Mouse (Mus musculus) layer of hippocampus, adult 2 months (tissue): Measurements from ENCODE around the gene Gm7029. TPM values are rescaled to one million over a fixed set of nuclear protein-coding genes. Genes with fewer than 3 reads are reported as not detected.
A peak's percentile ranks its signal among the peaks of the same experiment; 100 is the strongest.
"Not testable (repeated sequence)": the region's sequence is repeated elsewhere in the genome, so short reads cannot be mapped to it uniquely, and the experiment has no call there.

Source experiments
- DNase-seq, 2 experiments: peaks; one replicate each; pipeline ENCODE4 v3.0.0; 2022; ENCODE audit warnings: low spot score in 2 of 2
- H3K27ac ChIP-seq: fragments of 200-600 bp; 2 replicates; pipeline ENCODE4 v1.8.1; 2022
- H3K4me3 ChIP-seq: fragments of 200-600 bp; 2 replicates; pipeline ENCODE4 v1.8.1; 2022; ENCODE audit warnings: mild to moderate bottlenecking
- CTCF ChIP-seq: fragments of 200-600 bp; conservative IDR thresholded peaks from 2 replicates; pipeline ENCODE4 v1.8.1; 2022; ENCODE audit warnings: antibody characterized with exemption, mild to moderate bottlenecking, moderate library complexity
- total RNA-seq, 2 experiments: library from RNA; stranded (reverse); gene quantifications; 2 replicates each; pipeline ENCODE4 v1.2.3; 2021

The Gm7029 gene
- total RNA-seq, 2 experiments from 2014 or later = not detected

GRCm38 (mm10) chr17:33865330-33866030 lies 8.2 kb upstream of the Gm7029 start:
- Histone ChIP-seq H3K4me3 (no peak overlapping the region), H3K27ac (no peak overlapping the region)
- peak; percentile 83 for TF ChIP-seq CTCF
- peak; percentile 69 to 85 for DNase-seq

GRCm38 (mm10) chr17:33874411-33874810 lies 774 bp downstream of the Gm7029 start:
- H3K27ac ChIP-seq = no peak overlapping the region
- H3K4me3 ChIP-seq = no peak overlapping the region
- no peak for TF ChIP-seq CTCF
- DNase-seq = no peak

GRCm38 (mm10) chr17:33875797-33876196 lies 2.2 kb downstream of the Gm7029 start:
- DNase-seq, H3K4me3 ChIP-seq, H3K27ac ChIP-seq: not testable (repeated sequence)
- TF ChIP-seq CTCF = peak; percentile 55

GRCm38 (mm10) chr17:33884320-33884719 lies 10.7 kb downstream of the Gm7029 start:
- H3K27ac ChIP-seq, DNase-seq, H3K4me3 ChIP-seq: not testable (repeated sequence)

- H3K4me3 ChIP-seq, DNase-seq, H3K27ac ChIP-seq: not testable (repeated sequence)
Observed at GRCm38 (mm10) chr17:33887802-33888201, 14.2 kb downstream of the Gm7029 start.

- not testable (repeated sequence) for H3K27ac ChIP-seq, DNase-seq, H3K4me3 ChIP-seq
Observed at GRCm38 (mm10) chr17:33888230-33888629, 14.6 kb downstream of the Gm7029 start.

- H3K4me3 ChIP-seq = peak overlapping the region; percentile 69
- not testable (repeated sequence) for DNase-seq, H3K27ac ChIP-seq
Observed at GRCm38 (mm10) chr17:33889941-33890532, 16.4 kb downstream of the Gm7029 start.

- H3K27ac ChIP-seq = no peak within 1 kb of the TSS
- peak within 1 kb of the TSS; percentile 69 for H3K4me3 ChIP-seq
- peak; percentile 92 for TF ChIP-seq CTCF
- DNase-seq = peak; percentile 100
Observed at GRCm38 (mm10) chr17:33890533-33891059, 17.0 kb downstream of the Gm7029 start, which contains the start of gene Kifc1. Gene Kifc1, minus strand, starts transcription at chr17:33890661.

GRCm38 (mm10) chr17:33891357-33891756 lies 17.7 kb downstream of the Gm7029 start:
- Histone ChIP-seq H3K27ac (no peak overlapping the region), H3K4me3 (no peak overlapping the region)
- DNase-seq = no peak
- TF ChIP-seq CTCF = no peak

- H3K27ac ChIP-seq, H3K4me3 ChIP-seq, DNase-seq: not testable (repeated sequence)
- peak; percentile 58 for TF ChIP-seq CTCF
Observed at GRCm38 (mm10) chr17:33891892-33892291, 18.3 kb downstream of the Gm7029 start.

- DNase-seq = no peak
- Histone ChIP-seq H3K27ac (no peak overlapping the region), H3K4me3 (no peak overlapping the region)
- no peak for TF ChIP-seq CTCF
Observed at GRCm38 (mm10) chr17:33892429-33892828, 18.8 kb downstream of the Gm7029 start.

GRCm38 (mm10) chr17:33893011-33893410 lies 19.4 kb downstream of the Gm7029 start:
- not testable (repeated sequence) for H3K4me3 ChIP-seq, H3K27ac ChIP-seq, DNase-seq

- no peak for DNase-seq
- peak; percentile 74 for TF ChIP-seq CTCF
- no peak overlapping the region for H3K4me3 ChIP-seq
- H3K27ac ChIP-seq = no peak overlapping the region
Observed at GRCm38 (mm10) chr17:33897114-33897794, 23.6 kb downstream of the Gm7029 start.

GRCm38 (mm10) chr17:33898193-33898592 lies 24.6 kb downstream of the Gm7029 start:
- DNase-seq, H3K27ac ChIP-seq, H3K4me3 ChIP-seq: not testable (repeated sequence)
